Mouse (Mus musculus): Measurements from ENCODE around the gene Pif1.

The Pif1 gene

DNA sequence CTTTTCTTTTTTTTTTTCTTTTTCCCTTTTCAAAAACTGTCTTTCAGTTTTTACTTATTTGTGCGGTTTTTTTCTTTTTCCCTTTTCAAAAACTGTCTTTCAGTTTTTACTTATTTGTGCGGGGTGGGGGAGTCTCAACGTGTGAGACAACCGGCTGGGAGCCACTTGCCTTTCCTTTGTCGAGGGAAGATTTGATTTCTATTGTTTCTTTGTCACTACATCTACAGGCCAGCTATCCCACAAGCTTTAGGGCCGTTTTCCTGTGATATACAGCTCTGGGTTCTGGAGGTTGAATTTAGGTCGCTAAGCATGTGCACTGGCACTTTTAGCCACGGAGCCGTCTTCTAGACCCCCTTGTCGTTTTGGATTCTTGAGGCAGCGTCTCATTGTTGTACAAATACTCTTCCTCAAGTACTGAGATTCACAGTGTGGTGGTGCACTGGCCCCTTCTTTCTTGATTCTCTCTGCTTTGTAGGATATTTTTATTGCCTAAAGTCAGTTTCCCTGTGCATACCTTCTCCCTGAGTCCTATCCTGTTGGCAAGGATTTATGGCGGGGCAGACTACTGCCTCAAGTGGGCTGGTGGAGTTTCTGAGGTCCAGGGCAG is 54.6 kb downstream of the Pif1 start:
- DNase-seq, result no peak

DNA sequence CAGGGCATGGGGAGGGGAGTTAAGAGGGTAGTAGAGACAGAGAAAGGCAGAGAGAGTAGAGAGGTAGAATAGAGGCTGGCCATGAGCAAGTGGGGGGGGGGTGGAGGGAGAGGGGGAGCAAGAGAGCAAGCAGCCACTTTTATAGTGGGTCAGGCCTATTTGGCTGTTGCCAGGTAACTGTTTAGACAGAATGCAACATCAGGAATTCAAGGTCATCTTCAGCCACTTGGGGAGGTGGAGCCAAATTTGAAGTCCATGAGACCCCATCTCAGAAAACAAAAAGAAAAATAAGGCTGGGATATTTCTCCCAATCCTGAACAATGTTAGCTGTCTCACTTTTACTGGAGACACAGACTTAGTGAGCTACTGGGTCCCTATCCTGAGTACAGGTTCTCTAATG is 55.6 kb downstream of the Pif1 start:
- no peak for DNase-seq

GRCm38 (mm10) chr9:65644960-65645359 is 58.0 kb downstream of the Pif1 start:
- no peak for DNase-seq

All from liver (tissue).